Mouse (Mus musculus) embryonic stem cell, embryonic (primary cell): ENCODE results near the gene Brd1.

Experiments
- CTCF ChIA-PET, 4 experiments: fragments of 300-600 bp in 2 of 4; fragments of 350-600 bp in 2 of 4; sonication (Branson Sonifier 250); formaldehyde crosslinking; loops; one replicate each; lab custom pipeline; 2022; ENCODE audit warnings: inconsistent platforms in 2 of 4; lab: Charles Lee
- POLR2A ChIA-PET, 4 experiments: fragments of 300-600 bp in 2 of 4; fragments of 350-600 bp in 2 of 4; sonication (Branson Sonifier 250); formaldehyde crosslinking; loops; one replicate each; lab custom pipeline; 2022; ENCODE audit warnings: antibody characterized with exemption in 4 of 4, inconsistent platforms in 1 of 4; lab: Charles Lee

The Brd1 gene

DNA sequence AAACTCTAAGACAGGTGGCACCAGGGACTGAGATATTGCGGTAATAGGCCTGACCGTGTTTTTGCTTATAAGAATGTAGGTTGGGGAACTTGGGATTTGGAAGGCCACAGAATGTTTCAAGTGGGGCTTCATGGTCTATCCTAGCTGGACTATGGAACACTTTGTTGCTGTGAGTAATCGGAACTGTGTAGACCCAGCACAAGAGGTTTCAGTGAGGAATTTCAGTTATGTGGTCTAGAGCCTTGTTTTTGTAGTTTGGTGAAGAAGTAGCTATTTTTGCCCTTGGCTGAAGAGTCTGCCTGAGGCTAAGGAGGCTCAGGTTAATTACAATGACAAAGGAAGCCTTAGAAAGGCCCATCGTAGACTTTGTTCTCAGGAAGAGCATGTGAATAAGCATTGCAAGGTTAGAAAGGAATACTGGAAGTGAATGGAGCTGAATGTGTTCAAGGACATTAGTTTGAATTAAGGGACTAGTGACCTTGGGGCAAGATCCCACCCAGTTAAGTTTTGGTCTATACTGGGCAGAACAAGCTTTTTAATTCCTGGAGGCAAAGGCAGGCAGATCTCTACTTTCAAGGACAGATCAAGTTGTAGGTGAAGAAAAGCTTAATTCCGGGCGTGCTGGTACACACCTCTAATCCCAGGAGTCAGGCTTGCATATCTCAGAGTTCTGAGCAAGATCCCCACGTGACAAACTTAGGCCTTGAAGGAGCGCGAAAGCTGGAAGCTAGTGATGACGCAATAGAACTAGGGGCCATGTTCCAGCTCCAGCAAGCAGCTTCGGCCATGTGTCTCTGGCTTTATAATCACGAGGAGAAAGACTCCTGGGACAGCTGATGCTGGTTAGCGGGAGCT, 25.1 kb downstream of the Brd1 start:
- ChIA-PET CTCF (interaction anchor here (0.5 to 1.4 kb wide), 16 partner anchors 8 to 502 kb away, joined by 3 to 8 read pairs (median 3); partner anchors contain the start of gene Ppp6r2 (in 1 of the 4)), POLR2A (interaction anchor here (0.5 to 42.9 kb wide), 156 partner anchors 0 to 849 kb away, joined by 3 to 2523 read pairs (median 5); partner anchors contain the start of genes Zbed4 (in 4 of the 4), Brd1 (in 3 of the 4), Pim3 (in 3 of the 4) and Alg12 (in 2 of the 4))

DNA sequence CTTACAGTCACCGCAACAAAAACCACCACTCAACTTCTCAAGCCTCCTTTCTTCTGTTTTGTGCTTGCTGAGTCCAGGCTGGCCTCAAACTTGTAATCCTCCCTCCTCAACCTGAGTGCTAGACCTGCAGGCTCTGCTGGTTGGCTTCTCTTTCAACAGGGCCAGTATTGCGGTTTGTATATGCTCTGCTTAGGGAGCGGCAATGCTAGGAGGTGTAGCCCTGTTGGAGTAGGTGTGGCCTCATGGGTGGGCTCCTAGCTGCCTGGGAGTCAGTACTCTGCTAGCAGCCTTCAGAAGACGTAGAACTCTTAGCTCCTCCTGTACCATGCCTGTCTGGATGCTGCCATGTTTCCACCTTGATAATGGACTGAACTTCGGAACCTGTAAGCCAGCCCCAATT, 25.8 kb downstream of the Brd1 start:
- ChIA-PET CTCF (interaction anchor here (0.5 to 1.4 kb wide), 9 partner anchors 8 to 60 kb away, joined by 3 to 5 read pairs (median 3); no protein-coding TSS in a partner anchor), POLR2A (interaction anchor here (0.5 to 42.9 kb wide), 118 partner anchors 1 to 849 kb away, joined by 3 to 2523 read pairs (median 8); partner anchors contain the start of genes Zbed4 (in 4 of the 4), Pim3 (in 3 of the 4), Alg12 (in 2 of the 4) and Brd1 (in 2 of the 4))

DNA sequence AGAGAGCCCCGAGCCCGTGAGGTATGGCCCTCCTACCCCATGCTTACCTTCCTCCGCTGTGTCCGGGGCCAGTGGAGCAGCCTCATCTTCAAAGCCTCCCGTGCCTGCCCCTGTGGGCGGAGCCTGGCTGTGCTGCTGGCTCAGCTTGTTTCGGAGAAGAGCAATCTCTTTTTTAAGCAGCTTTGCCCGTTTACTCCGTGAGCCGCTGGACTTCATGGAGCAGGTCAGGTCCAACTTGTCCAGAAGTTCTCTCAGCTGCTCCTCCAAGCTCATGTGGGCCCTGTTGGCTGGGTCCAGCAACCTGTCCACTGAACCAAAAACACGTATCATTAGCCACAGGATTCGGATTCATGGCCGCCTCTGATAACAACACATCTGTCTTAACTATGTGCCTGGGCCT, 27.0 kb downstream of the Brd1 start:
- ChIA-PET POLR2A (interaction anchor here in 3 of 4 experiments (0.6 to 42.9 kb wide), 40 partner anchors 2 to 508 kb away, joined by 3 to 2523 read pairs (median 6); partner anchors contain the start of genes Pim3 (in 3 of the 3), Zbed4 (in 3 of the 3), Brd1 (in 2 of the 3) and Ppp6r2 (in 1 of the 3)), CTCF (interaction anchor here in 2 of 4 experiments (0.9 to 1.3 kb wide), 2 partner anchors 9 to 10 kb away, joined by 4 to 5 read pairs; no protein-coding TSS in a partner anchor)

DNA sequence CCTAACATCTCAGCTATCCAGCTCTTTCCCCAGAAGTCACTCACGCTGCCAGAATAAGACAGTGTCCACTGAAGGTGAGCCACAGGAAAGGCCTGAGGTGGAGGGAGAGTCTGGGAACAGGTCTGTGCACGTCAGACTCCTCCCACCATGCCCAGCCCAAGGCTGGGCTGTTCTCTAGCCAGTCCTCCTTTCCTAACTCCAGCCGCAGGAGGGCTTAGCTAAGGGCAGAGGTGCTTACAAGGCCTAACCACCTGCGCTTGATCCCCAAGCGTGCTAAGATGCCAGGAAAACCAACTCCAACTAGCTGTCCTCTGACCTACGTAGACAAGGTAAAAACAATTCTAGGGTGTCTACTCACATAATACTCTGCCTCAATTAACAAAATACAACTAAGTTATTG, 27.7 kb downstream of the Brd1 start:
- ChIA-PET CTCF (interaction anchor here in 2 of 4 experiments (0.9 to 1.3 kb wide), 2 partner anchors 10 to 11 kb away, joined by 4 to 5 read pairs; no protein-coding TSS in a partner anchor), POLR2A (interaction anchor here (0.6 to 42.9 kb wide), 40 partner anchors 3 to 505 kb away, joined by 3 to 2523 read pairs (median 6); partner anchors contain the start of genes Pim3 (in 3 of the 4), Zbed4 (in 3 of the 4), Brd1 (in 2 of the 4) and Ppp6r2 (in 1 of the 4))

DNA sequence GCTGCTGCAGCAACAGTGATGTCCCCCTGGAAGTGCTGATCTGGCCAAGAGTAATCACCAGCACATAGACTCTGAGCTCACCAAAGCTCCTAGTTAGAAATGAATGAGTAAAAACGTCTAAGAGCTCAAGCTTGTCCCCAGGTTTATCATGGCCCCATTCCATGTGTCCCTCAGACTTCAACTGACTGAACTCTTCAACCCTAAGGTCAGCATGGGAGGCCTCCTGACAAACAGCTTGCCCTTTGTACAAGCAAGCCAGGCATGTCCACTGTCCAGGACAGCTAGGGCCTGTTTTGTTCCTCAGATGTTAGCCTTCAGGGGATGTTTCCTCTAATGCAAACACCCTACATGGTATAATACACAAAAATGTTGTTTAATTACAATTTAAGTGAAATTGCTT, 29.7 kb downstream of the Brd1 start:
- CTCF ChIA-PET, result no interaction called here
- POLR2A ChIA-PET, result interaction anchor here (0.6 to 42.9 kb wide), 17 partner anchors 5 to 727 kb away, joined by 3 to 2523 read pairs (median 16); partner anchors contain the start of genes Zbed4 (in 2 of the 4) and Brd1 (in 1 of the 4)

DNA sequence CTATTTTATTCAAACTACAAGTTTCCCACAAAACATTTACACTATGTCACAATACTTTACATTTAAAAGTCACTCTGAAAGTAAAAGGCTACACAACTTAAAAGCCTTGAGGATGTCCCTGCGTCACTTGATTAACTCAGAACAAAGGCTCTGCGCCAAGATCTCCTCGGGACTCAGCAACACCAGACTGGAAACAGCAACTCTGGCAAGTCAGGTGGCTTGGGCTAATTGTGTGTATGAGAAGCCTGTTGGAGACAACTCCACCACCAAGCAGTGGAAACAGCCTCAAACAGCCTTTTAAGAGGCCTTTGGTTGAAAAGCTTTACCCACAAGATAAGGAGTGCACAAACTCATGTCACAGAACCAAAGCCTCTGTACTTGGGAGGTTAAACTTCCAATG, 31.5 kb downstream of the Brd1 start:
- ChIA-PET POLR2A (interaction anchor here (0.6 to 42.9 kb wide), 13 partner anchors 7 to 204 kb away, joined by 3 to 2523 read pairs (median 16); partner anchors contain the start of genes Brd1 (in 1 of the 4) and Zbed4 (in 1 of the 4)), CTCF (interaction anchor here in 1 of 4 experiments (1.4 kb wide), 1 partner anchor 14 kb away, joined by 5 read pairs; no protein-coding TSS in a partner anchor)

DNA sequence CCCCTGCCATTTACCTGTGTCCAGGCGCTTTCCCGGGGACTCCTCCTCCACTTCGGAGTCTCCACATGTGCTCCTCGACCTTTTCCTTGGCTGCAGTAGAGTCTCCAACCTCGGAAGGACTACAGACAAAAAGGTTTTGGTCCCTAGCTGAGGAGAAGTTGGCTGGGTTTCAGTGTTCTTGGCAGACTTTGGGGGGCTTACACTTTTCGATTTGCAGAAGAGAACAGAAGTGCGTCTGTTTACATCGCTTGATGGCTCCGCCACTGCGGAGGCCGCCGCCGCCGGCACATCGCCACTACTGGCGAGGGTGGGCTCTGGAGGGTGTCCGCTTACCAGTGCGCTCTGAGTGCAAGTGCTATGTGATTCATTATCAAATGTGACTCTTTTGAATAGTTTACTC, 33.3 kb downstream of the Brd1 start:
- CTCF ChIA-PET, result interaction anchor here in 1 of 4 experiments (1.2 kb wide), 1 partner anchor 8 kb away, joined by 3 read pairs; no protein-coding TSS in a partner anchor
- POLR2A ChIA-PET, result interaction anchor here (0.6 to 42.9 kb wide), 11 partner anchors 5 to 672 kb away, joined by 3 to 2523 read pairs (median 153); partner anchors contain the start of genes Brd1 (in 1 of the 4) and Zbed4 (in 1 of the 4)

DNA sequence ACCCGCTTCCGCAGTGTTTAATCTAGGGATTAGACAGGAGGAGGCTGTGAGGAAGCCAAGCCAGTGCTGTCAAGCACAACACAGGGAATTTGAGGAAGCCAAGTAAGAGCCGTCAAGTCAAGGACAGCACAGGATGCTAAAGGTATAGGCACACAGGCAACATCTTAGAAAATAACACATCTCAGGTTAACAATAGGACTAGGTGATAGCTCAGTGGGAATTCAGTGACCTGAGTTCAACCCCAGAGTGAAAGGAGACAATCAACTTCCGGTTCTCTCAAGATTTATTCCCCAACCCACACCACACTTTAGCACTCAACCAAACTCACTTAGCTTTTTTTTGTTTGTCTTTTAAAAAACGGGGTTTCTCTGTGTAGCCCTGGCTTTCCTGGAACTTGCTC, 34.5 kb downstream of the Brd1 start:
- CTCF ChIA-PET, result no interaction called here
- POLR2A ChIA-PET, result interaction anchor here (0.8 to 42.9 kb wide), 9 partner anchors 4 to 40 kb away, joined by 3 to 2523 read pairs (median 937); partner anchors contain the start of genes Brd1 (in 1 of the 4) and Zbed4 (in 1 of the 4)

DNA sequence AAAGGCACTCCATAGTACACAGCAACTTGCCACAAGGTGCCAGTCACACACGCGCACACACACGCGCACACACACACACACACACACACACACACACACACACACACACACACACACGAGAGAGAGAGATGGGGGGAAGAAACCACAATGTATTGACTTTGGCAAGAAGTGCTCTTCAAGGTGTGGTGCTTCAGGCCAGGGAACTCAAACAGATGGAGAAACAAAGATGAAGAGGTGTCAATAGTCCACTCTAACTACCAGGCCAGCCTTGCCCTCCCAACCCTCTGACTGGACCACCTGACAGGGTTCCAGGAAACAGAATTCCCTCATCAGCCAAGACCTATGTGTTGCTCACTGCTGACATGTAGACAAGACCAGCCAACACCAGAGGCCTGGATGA, 36.4 kb downstream of the Brd1 start:
- ChIA-PET POLR2A (interaction anchor here in 3 of 4 experiments (0.7 to 42.9 kb wide), 8 partner anchors 2 to 434 kb away, joined by 3 to 2523 read pairs (median 1325); partner anchors contain the start of genes Brd1 (in 1 of the 3) and Zbed4 (in 1 of the 3)), CTCF (interaction anchor here in 2 of 4 experiments (0.6 to 1.3 kb wide), 2 partner anchors 18 to 665 kb away, joined by 3 read pairs; no protein-coding TSS in a partner anchor)

DNA sequence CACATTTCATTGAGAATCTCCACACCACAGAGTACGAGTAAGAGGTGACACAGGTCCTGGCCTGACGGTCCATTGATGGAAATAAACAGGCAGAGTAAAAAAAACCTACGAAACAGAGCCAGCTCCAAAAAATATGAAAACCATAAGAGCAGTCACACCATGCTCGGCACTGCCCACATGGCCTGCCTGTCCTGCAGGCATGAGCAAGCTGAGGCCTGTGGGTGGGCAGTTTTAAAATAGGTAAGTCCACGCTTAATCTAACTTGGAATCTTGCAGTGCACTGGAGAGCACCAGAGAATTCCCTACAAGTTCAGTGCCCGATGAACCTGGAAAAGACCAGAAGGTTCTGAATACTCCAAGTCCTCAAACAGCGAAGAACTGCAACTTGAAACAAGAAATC, 38.0 kb downstream of the Brd1 start:
- CTCF ChIA-PET, result no interaction called here
- POLR2A ChIA-PET, result interaction anchor here in 3 of 4 experiments (1.5 to 42.9 kb wide), 7 partner anchors 1 to 44 kb away, joined by 7 to 2523 read pairs (median 1713); partner anchors contain the start of genes Brd1 (in 1 of the 3) and Zbed4 (in 1 of the 3)

DNA sequence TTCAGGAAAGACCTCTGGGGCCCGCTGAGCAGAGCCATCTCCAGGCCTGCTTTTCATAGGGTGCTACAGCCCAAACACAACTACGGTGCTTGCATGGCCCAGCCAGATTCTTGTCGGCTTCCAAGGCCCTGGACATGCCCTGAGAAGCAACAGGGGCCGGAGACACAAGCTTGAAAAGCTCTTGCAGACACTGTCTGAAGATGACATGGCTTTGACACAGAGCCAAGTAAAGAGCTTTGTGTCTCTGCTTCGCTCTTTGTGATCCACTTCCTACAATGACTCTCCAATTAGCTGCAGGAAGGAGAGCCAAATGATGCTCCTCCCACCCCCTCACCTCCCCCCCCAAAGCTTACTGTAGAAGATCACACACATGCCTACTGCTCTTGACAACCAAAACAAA, 40.0 kb downstream of the Brd1 start:
- ChIA-PET POLR2A (interaction anchor here (0.6 to 42.9 kb wide), 14 partner anchors 1 to 479 kb away, joined by 3 to 2523 read pairs (median 8); partner anchors contain the start of genes Brd1 (in 1 of the 4), Pim3 (in 1 of the 4) and Zbed4 (in 1 of the 4)), CTCF (no interaction called here)

DNA sequence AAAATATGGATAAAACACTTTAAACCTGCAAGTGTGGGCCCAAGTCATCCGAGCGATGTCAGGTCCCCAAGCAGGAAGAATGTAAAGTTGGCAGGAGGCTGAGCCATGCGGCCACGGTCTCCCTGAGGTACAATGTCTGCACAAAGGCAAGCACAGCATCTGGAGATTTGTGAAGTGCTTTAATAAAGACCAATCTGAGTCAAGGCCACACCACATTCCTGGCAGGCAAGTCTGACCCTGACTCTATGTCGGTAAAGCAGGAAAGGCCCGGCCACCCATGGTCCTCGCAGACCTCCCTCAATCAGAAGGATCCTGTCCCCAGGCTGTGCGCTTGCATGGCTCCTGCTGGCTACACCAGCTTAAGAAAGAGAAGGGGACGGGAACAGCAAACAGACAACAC, 41.3 kb downstream of the Brd1 start:
- ChIA-PET CTCF (no interaction called here), POLR2A (interaction anchor here (0.7 to 42.9 kb wide), 6 partner anchors 14 to 58 kb away, joined by 4 to 2523 read pairs (median 545); partner anchors contain the start of genes Brd1 (in 1 of the 4) and Zbed4 (in 1 of the 4))

DNA sequence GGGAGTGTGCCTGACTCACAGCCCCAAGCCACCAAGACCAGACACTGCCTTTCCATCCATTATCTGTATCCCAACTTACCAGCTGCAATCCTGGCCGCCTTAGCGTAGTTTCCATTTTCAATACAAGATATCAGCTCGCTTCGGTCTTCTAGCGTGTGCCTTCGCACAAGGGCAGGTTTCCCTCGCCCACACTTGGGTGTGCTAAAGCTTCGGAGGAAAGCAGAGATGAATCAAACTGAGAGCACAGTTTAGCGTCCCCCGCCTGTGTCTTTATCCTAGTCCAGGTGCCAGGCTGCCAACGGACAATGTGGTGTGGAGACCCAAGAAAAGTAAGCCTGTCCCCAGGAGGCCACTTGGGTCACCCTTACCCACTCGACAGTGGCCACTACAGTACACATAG, 42.9 kb downstream of the Brd1 start:
- ChIA-PET POLR2A (interaction anchor here (0.6 to 42.9 kb wide), 15 partner anchors 8 to 1143 kb away, joined by 3 to 2523 read pairs (median 4); partner anchors contain the start of genes Brd1 (in 1 of the 4) and Zbed4 (in 1 of the 4)), CTCF (interaction anchor here in 2 of 4 experiments (0.7 kb wide), 2 partner anchors 84 to 292 kb away, joined by 3 to 4 read pairs; no protein-coding TSS in a partner anchor)

DNA sequence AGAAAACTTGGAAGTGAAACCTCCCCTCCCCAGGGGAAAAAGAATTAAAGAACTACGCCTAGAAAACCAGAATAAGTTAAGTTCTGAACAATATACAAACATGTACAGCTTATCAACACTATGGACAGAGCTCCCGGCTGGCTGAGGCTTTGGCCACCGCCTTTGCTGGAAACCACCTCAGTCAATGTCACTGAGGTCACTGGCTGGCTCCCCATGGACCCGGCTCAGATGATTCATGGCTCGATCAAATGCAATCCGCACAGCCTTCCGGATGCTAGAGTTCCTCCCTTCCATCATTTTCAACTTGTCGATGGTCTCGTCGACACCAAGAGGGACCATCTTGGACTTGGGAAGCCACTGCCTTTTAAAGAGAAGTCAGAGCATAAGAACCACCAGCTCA, 45.9 kb downstream of the Brd1 start:
- CTCF ChIA-PET, result interaction anchor here in 1 of 4 experiments (1.1 kb wide), 1 partner anchor 28 kb away, joined by 5 read pairs; no protein-coding TSS in a partner anchor
- POLR2A ChIA-PET, result interaction anchor here (0.5 to 42.9 kb wide), 18 partner anchors 9 to 559 kb away, joined by 3 to 2523 read pairs (median 4); partner anchors contain the start of gene Zbed4 (in 1 of the 4)

DNA sequence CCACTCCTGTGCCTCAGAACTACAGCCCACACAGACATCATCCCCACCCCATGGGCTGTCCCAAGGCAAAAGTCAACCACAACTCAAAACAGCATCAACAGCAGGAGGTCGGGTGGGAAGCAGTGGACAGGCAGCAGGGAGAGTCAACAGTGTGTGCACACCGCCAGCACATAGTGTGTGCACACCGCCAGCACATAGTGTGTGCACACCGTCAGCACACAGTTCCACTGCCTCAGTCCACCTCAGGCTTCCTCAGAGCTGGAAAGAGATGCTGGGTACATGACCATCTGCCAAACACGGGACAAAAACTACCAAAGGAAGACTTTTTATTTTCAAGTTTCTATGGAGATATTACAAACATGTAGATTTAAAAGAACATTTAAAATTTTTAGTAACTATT, 47.3 kb downstream of the Brd1 start:
- ChIA-PET CTCF (no interaction called here), POLR2A (interaction anchor here (0.6 to 42.9 kb wide), 12 partner anchors 16 to 80 kb away, joined by 3 to 2523 read pairs (median 4); partner anchors contain the start of gene Zbed4 (in 1 of the 4))

DNA sequence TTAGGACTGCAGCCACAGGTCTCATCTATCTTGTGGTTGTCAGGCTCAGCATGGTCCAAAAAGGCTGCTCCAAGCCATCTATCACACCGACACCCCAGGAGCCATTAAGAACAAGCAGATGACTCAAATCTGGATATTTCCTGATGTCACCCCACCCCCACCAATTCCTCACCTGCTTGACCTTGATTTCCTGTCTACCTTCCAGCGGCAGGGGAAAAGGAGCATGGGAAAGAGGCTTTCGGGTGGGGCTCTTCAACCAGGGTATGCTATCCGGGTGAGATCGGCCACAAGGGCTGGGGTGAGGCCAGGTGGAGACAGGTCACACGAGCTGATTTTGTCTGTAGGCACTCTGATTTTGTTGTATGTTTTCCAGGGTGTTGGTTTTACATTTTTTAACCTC, 50.0 kb downstream of the Brd1 start:
- CTCF ChIA-PET, result interaction anchor here in 3 of 4 experiments (0.5 to 0.8 kb wide), 3 partner anchors 25 to 83 kb away, joined by 3 to 5 read pairs (median 4); no protein-coding TSS in a partner anchor
- POLR2A ChIA-PET, result interaction anchor here (0.6 to 42.9 kb wide), 32 partner anchors 9 to 997 kb away, joined by 3 to 2523 read pairs (median 4); partner anchors contain the start of genes Pim3 (in 2 of the 4), Alg12 (in 1 of the 4) and Zbed4 (in 1 of the 4)

DNA sequence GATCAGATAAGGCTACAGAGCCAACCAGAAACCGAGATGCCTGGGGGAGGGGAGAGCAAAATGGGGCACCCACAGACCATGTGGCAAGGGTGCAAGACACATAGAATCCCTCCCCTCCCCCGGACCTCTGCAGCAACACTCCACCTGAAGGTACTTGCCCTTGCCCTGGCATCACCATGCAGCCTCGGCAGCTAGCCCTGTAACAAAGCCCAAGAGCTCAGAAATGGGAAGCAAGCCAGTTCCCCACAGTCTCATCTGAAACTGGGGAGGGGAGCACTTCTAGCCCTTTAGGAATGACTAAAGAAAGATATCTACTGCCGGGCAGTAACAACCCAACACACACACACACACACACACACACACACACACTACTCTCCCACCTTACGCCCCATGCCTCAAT, 53.1 kb downstream of the Brd1 start:
- CTCF ChIA-PET, result interaction anchor here in 1 of 4 experiments (0.9 kb wide), 2 partner anchors 18 to 30 kb away, joined by 3 to 4 read pairs; no protein-coding TSS in a partner anchor
- POLR2A ChIA-PET, result interaction anchor here (0.6 to 42.9 kb wide), 17 partner anchors 8 to 530 kb away, joined by 3 to 2523 read pairs (median 3); partner anchors contain the start of gene Ppp6r2 (in 1 of the 4)
